Mouse (Mus musculus) bone marrow, adult 2 months (tissue): Measurements from ENCODE around the gene Rbm39.

Experiments used
- CTCF ChIP-seq: fragments of 200-500 bp; IDR thresholded peaks from 2 replicates; pipeline ENCODE4 v1.5.1; 2011; ENCODE audit warnings: low read length, control low read depth; ENCODE audit not compliant: control insufficient read depth, insufficient read depth
- POLR2A ChIP-seq: fragments of 200-500 bp; IDR thresholded peaks from 2 replicates; pipeline ENCODE4 v1.6.1; 2011; ENCODE audit warnings: low read depth, mild to moderate bottlenecking, control low read depth, low read length, borderline replicate concordance; ENCODE audit not compliant: control insufficient read depth

DNA sequence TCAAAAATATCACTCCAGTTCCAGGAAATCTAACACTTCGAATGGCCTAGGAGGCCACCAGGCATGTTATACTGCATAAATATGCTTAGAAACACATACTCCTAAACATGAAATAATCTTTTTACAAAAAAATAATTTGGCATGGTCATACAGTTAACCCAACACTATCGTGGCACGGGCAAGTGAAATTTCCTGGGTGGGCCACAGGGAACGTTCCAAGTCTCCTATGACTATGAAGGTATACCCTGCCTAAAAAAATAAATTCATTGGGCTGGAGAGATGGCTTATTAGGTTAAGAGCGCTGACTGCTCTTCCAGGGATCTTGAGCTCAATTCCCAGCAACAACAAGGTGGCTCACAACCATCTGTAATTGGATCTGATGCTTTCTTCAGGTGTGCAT, 13.5 kb downstream of the Rbm39 start:
- TF ChIP-seq POLR2A (no peak), CTCF (no peak)
